Mouse (Mus musculus) embryonic facial prominence, embryonic 14.5 days (tissue): ENCODE results near the gene Mrpl41. TPM values are rescaled to one million over a fixed set of nuclear protein-coding genes. Genes with fewer than 3 reads are reported as not detected.
"Not testable (repeated sequence)": the region's sequence is repeated elsewhere in the genome, so short reads cannot be mapped to it uniquely, and the experiment has no call there.

Experiments used
- ATAC-seq: fragments of 200-750 bp; cut with Nextera tagmentation; 2 replicates; pipeline ENCODE4 v1.8.0; 2017; ENCODE audit warnings: low read depth, moderate number of reproducible peaks, moderate TSS enrichment
- DNase-seq: peaks from one replicate; pipeline ENCODE4 v3.0.0-alpha.2; 2015; ENCODE audit warnings: low spot score
- H3K27ac ChIP-seq: fragments of 300-500 bp; sonication (generic); replicated peaks from 2 replicates; pipeline ENCODE4 v1.5.1; 2014; ENCODE audit warnings: low read depth, mild to moderate bottlenecking, low read length, moderate library complexity
- H3K27me3 ChIP-seq: fragments of 300-500 bp; sonication (generic); replicated peaks from 2 replicates; pipeline ENCODE4 v1.6.1; 2014; ENCODE audit warnings: low read length; ENCODE audit not compliant: control insufficient read depth, insufficient read depth
- H3K36me3 ChIP-seq: fragments of 300-500 bp; sonication (generic); 2 replicates; pipeline ENCODE4 v1.6.1; 2014; ENCODE audit warnings: low read length, mixed read lengths; ENCODE audit not compliant: control insufficient read depth, insufficient read depth
- H3K4me1 ChIP-seq: fragments of 300-500 bp; sonication (generic); 2 replicates; pipeline ENCODE4 v1.6.1; 2014; ENCODE audit warnings: antibody characterized with exemption, low read length; ENCODE audit not compliant: control insufficient read depth, insufficient read depth
- H3K4me2 ChIP-seq: fragments of 300-500 bp; sonication (generic); 2 replicates; pipeline ENCODE4 v1.6.1; 2014; ENCODE audit warnings: low read depth, mild to moderate bottlenecking, low read length, moderate library complexity, mixed read lengths
- H3K4me3 ChIP-seq: fragments of 300-500 bp; sonication (generic); 2 replicates; pipeline ENCODE4 v1.5.1; 2014; ENCODE audit warnings: low read depth, mild to moderate bottlenecking, low read length
- H3K9ac ChIP-seq: fragments of 300-500 bp; sonication (generic); 2 replicates; pipeline ENCODE4 v1.6.1; 2014; ENCODE audit warnings: low read depth, mild to moderate bottlenecking, low read length, moderate library complexity, mixed read lengths
- H3K9me3 ChIP-seq: fragments of 300-500 bp; sonication (generic); 2 replicates; pipeline ENCODE4 v1.6.1; 2016; ENCODE audit warnings: low read length; ENCODE audit not compliant: control insufficient read depth
- WGBS: fragments of 180-500 bp; shearing (Covaris S2); extraction: QIAGEN DNeasy Blood & Tissue Kit; methylation state at CpG from one replicate; pipeline ENCODE4 v1.1.7; 2014; 5-methylcytosine and 5-hydroxymethylcytosine counted together
- polyA plus RNA-seq: library from polyadenylated mRNA; unstranded; fragments of >200 nt; fragmentation: Nextera tagmentation; extraction: Ambion mirVana; gene quantifications from 2 replicates; pipeline ENCODE4 v1.2.1, GENCODE M21; 2014

Gene Mrpl41
- polyA plus RNA-seq, 1 experiment from 2014 or later: 134 TPM

DNA sequence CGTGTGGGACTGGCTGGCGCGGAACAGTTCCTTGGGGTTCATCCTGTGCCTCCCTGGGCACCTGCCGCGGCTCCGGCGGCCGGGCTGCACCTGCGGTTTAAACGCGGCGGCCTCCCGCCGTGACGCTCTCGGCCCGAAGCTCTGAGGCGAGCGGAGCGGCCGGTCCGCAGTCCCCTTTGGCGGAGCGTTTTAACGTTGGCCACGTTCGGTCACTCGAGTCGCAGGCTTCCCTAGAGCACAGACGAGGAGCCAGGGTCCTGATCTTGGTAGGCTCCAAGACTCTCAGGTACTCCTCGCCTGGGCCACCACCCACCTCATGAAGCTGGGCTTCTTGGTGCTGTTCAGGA, 24.7 kb downstream of the Mrpl41 start:
- H3K4me3 ChIP-seq: peak overlapping the region; percentile 99
- peak overlapping the region; percentile 87 for H3K4me2 ChIP-seq
- H3K27ac ChIP-seq: peak overlapping the region; percentile 52; the same call in 1 of the 2 replicates
- 2% methylated on average over 25 of the region's 31 CpGs for WGBS
- H3K9me3 ChIP-seq: no peaks in the 10 kb centered on the region
- H3K4me1 ChIP-seq: peaks cover 9% of the 10 kb centered on the region
- DNase-seq (peak; percentile 7), ATAC-seq (peak; percentile 4; the same call in 1 of the 2 replicates)
- peaks cover 35% of the 10 kb centered on the region for H3K36me3 ChIP-seq
- H3K27me3 ChIP-seq: no peaks in the 10 kb centered on the region
- peak overlapping the region; percentile 95 for H3K9ac ChIP-seq

DNA sequence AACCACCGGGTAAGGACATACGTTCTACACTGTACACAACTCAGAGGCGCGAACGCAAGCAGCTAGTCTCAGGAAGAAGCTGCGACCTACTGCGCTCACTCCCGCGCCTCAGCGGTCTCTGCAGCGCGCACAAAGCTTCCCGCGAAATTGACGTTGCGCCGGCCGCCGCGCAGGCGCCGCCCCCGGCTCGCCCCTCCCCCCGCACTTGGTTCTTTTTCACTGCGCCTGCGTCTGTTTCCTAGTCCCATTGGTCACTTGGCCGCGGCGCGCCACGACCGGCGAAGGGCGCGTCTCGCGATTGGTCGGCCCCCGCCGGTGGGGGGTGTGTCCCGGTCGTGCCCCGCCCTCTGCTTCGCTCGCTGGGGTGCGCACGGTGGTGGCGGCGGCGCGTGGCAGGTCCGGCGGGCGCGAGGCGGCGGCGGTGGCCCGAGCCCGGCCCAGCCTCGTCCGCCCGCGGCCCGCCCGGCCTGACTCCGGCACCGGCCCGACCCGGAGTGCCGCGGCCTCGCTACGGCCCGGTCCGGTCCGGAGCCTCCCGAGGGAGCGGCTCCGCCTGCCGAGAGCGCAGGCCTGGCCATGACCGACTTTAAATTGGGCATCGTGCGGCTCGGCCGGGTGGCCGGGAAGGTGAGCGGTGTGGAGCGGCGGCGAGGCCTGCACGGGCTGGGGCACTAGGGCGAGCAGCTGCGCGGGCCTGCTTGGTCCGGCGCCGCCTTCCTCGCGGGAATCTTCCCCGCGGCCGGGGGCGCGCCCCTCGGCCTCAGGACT, 25.3 kb downstream of the Mrpl41 start, which contains the start of gene Zmynd19:
TSS of gene Zmynd19 (plus strand) at position 372 of the 768 bp plus-strand sequence.
- H3K9me3 ChIP-seq: no peaks in the 10 kb centered on the region
- DNase-seq: peak; percentile 98
- H3K36me3 ChIP-seq: peaks cover 29% of the 10 kb centered on the region
- H3K4me3 ChIP-seq: peak within 1 kb of the TSS; percentile 99
- no peaks in the 10 kb centered on the region for H3K27me3 ChIP-seq
- under 1% methylated on average over 39 of the region's 108 CpGs for WGBS
- peak within 1 kb of the TSS; percentile 87 for H3K4me2 ChIP-seq
- H3K4me1 ChIP-seq: peaks cover 9% of the 10 kb centered on the region
- peak within 1 kb of the TSS; percentile 52 for H3K27ac ChIP-seq
- peak; percentile 99 for ATAC-seq
- H3K9ac ChIP-seq: peak within 1 kb of the TSS; percentile 95

- DNase-seq: peak; percentile 54
- H3K9me3 ChIP-seq: not testable (repeated sequence)
Observed at GRCm38 (mm10) chr2:24944304-24944703, 30.6 kb downstream of the Mrpl41 start.

DNA sequence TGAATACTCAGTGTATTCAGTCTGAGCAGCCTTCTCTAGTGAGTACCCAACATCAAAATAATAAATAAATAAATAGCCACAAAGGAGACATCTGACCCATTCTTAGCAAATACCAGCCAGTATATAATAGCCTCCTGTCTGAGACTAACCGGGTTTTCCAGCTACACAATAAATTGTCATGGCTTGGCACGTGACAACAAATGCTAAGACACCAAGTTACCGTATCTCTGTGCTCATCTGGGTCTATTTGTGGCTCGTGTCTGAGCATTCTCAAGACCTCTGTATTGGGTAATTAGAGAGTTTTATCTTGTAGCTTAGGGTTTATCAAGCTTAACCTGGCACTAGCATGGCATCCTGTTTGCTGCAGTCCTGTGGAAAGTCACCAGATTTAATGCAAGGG, 32.8 kb downstream of the Mrpl41 start:
- 82% methylated on average over 4 of the region's 4 CpGs for WGBS
- H3K9me3 ChIP-seq: no peaks in the 10 kb centered on the region
- ATAC-seq: no peak

More at GRCm38 (mm10) chr2:24944304-24944703, 30.6 kb downstream of the Mrpl41 start:
- not testable (repeated sequence) for H3K4me2 ChIP-seq, H3K4me1 ChIP-seq, H3K36me3 ChIP-seq, ATAC-seq, H3K9ac ChIP-seq, H3K4me3 ChIP-seq, H3K27ac ChIP-seq, H3K27me3 ChIP-seq
- WGBS: 48% methylated on average over 2 of the region's 2 CpGs

DNA sequence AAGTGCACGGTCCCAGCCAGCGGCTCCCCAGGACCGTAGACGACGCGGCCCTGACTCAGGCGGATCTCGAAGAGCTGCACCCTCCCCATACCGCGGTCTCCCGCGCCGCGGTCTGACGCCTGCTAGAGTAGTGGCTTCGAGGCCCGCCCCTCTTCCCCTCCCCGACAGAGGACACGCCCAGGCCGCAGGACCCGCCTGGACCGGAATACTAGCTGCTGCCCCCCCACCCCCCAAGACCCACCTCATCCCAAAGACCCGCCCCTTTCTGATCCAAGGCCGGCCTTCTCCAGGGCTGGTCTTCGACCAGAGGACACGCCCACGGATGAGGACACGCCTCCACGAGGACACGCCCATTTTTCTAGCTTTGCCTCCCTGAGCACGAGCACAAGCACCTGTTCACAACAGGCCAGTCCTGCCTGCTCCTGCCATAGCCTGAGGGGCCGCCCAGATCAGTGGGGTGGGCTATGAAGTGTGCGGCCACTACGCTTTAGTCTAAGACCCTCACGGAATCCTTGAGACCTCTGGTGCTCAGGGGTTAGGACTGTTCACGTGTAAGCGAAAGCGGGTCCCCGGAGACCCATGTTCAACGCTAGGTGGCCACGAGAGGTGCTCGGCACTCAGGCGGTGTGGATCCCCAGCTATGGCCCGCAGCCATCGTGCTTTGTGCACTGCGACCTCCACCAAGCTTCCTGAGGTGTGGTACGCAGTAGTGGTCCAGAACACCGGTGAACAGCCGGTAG, 39.7 kb downstream of the Mrpl41 start, which contains the start of gene Arrdc1:
TSS of gene Arrdc1 (minus strand) at position 196 of the 740 bp plus-strand sequence.
- 2% methylated on average over 29 of the region's 49 CpGs for WGBS
- H3K9me3 ChIP-seq: no peaks in the 10 kb centered on the region
- H3K27ac ChIP-seq: no peak within 1 kb of the TSS; the same call in 1 of the 2 replicates
- peak within 1 kb of the TSS; percentile 71 for H3K9ac ChIP-seq
- H3K27me3 ChIP-seq: no peaks in the 10 kb centered on the region
- H3K4me2 ChIP-seq: peak within 1 kb of the TSS; percentile 89
- DNase-seq: peak; percentile 97
- ATAC-seq: peak; percentile 94
- H3K4me1 ChIP-seq: peaks cover 5% of the 10 kb centered on the region; the same call in 1 of the 2 replicates
- peak within 1 kb of the TSS; percentile 63 for H3K4me3 ChIP-seq
- no peaks in the 10 kb centered on the region for H3K36me3 ChIP-seq

More for the DNA sequence above, 32.8 kb downstream of the Mrpl41 start:
- no peak overlapping the region for H3K27ac ChIP-seq
- no peak overlapping the region for H3K9ac ChIP-seq
- H3K27me3 ChIP-seq: no peaks in the 10 kb centered on the region
- no peak overlapping the region for H3K4me2 ChIP-seq
- H3K4me3 ChIP-seq: no peak overlapping the region
- H3K4me1 ChIP-seq: no peaks in the 10 kb centered on the region
- no peaks in the 10 kb centered on the region for H3K36me3 ChIP-seq
- DNase-seq: no peak

DNA sequence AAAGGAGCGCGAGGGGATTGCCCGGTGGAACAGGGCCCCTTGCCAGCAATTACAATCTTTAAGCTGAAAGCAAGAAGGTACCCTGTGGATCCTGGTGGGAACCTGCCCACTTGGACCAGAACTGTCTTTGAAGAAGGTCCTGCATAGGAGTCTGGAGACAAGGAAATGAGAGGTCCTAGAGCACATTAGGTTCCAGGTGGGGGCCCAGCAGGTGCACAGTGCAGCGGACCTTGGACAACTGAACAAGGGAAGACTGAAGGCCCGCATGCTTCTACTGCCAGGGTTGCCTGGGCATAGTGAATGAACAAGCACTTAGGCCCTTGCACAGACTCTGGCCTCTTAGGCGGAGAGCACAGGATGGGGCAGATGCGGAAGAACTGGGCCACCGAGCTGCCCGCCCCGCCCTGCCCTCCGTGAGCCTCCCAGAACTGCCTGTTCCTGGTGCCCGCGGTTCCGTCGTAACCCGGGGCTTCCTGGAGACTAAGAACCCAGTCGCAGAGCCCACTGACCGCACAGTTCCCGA, 40.4 kb downstream of the Mrpl41 start:
- Histone ChIP-seq H3K4me3 (peak overlapping the region; percentile 63), H3K27ac (no peak overlapping the region; the same call in 1 of the 2 replicates), H3K36me3 (no peaks in the 10 kb centered on the region), H3K9ac (peak overlapping the region; percentile 71), H3K4me2 (peak overlapping the region; percentile 89), H3K27me3 (no peaks in the 10 kb centered on the region), H3K4me1 (peaks cover 5% of the 10 kb centered on the region; the same call in 1 of the 2 replicates), H3K9me3 (no peaks in the 10 kb centered on the region)
- no peak for DNase-seq
- WGBS: 5% methylated on average over 13 of the region's 19 CpGs
- ATAC-seq: peak; percentile 27

GRCm38 (mm10) chr2:24929593-24929992, 45.3 kb downstream of the Mrpl41 start:
- Histone ChIP-seq H3K27ac (no peak overlapping the region), H3K4me1 (peaks cover 5% of the 10 kb centered on the region; the same call in 1 of the 2 replicates), H3K9ac (no peak overlapping the region), H3K27me3 (no peaks in the 10 kb centered on the region), H3K36me3 (0 out of 2 replicates have a peak, but pooled peaks cover 5% of the 10 kb centered on the region), H3K9me3 (no peaks in the 10 kb centered on the region), H3K4me2 (no peak overlapping the region), H3K4me3 (no peak overlapping the region)
- DNase-seq (no peak), ATAC-seq (no peak)
- 89% methylated on average over 5 of the region's 5 CpGs for WGBS

DNA sequence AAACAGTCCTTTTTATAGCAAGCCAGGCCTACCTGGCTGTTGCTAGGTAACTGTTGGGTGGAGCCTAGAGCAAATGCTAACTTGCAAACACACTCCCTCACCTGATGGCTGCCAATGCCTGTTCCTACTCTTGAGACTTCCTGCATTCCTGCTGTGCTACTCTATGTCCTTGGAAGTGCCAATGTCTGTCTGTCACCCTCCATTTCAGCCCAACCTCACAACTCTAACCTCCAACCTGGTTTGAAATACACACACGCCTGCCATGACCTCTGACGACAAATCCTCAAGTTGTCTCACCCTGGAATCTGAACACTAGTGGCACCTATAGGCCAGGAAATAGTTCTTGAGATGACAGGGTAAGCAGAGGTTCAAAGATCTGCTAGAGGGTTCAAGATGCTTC, 45.8 kb downstream of the Mrpl41 start:
- Histone ChIP-seq H3K4me2 (no peak overlapping the region), H3K36me3 (0 out of 2 replicates have a peak, but pooled peaks cover 5% of the 10 kb centered on the region), H3K9me3 (no peaks in the 10 kb centered on the region), H3K27ac (no peak overlapping the region), H3K4me3 (no peak overlapping the region), H3K9ac (no peak overlapping the region), H3K4me1 (peaks cover under 1% of the 10 kb centered on the region; the same call in 1 of the 2 replicates), H3K27me3 (no peaks in the 10 kb centered on the region)
- DNase-seq: peak; percentile 31
- ATAC-seq: no peak
- 59% methylated on average over 2 of the region's 2 CpGs for WGBS
